Mouse (Mus musculus): ENCODE data around the gene Gosr2.
"Not testable (repeated sequence)": the region's sequence is repeated elsewhere in the genome, so short reads cannot be mapped to it uniquely, and the experiment has no call there.

Gene Gosr2

DNA sequence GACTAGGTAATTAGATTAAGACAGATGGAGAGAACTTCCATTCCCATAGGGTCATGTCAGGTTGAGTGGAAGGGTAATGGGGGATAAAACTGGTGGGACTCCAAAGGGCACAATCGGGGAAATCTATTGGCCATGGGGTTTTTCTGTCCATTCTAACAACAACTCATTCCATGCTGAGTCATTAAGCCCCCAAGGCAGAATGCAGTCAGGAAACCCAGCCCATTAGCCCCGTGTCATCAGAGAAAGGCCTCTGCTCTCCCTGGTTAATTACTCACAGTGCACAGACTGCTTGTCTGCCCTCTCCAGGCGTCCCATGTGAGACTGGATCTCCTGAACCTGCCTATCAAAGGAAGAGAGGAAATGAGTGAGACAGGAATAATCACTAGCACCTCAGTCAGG is 8.7 kb downstream of the Gosr2 start:
- DNase-seq (ENCODE audit: low spot score), result no peak

DNA sequence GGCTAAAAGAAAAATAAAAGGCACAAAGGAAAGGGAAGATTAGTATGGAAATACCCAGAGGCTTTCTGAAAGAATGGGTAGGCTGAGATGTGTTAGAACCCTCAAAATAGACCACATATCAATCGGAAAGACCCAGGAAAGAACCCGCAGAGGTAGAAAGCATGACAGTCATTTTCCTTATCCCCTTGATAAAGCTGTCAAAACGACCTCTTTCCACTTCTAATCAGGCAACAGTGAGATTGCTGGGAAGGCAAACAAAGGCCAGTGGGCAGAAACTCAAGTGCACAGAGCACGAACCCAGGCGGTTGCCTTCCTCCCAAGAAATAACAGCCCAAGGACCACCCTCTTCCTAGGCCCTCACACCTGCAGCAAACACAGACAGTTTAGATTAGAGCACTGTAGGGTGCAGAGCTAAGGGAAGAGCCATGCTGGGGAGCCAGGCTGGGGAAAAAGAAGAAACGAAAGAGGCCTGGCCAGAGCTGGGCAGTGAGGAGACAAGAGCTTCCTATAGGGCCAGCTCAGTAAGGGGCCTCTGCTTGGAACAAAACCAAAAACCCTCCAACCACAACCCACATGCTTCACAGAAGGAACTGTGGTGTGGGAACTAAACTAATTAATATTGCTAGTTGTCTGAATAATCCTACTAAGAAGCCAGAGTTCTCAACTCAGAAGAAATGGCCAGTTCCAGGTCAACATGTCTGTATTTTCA is 9.3 kb downstream of the Gosr2 start:
- no peak for DNase-seq (ENCODE audit: low spot score)

DNA sequence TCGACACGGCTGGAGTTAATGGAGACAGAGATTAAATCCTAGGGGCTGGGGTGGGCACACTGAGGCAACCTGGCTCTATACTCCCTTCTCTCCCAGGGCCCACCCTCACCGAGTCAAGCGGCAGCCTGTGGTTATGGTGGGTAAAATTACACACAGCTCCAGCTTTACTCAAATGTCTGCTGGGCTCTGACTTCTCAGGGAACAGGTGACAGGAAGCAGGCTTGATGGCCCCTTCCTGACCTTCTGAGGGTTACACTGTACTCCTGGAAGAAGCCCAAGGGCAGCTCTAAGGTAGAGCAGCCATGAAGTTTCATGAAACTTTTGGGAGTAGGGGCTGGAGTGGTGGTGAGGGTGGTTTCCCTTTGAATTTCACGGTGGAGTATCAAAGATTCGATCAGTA is 11.0 kb downstream of the Gosr2 start:
- DNase-seq (ENCODE audit: low spot score), result no peak

DNA sequence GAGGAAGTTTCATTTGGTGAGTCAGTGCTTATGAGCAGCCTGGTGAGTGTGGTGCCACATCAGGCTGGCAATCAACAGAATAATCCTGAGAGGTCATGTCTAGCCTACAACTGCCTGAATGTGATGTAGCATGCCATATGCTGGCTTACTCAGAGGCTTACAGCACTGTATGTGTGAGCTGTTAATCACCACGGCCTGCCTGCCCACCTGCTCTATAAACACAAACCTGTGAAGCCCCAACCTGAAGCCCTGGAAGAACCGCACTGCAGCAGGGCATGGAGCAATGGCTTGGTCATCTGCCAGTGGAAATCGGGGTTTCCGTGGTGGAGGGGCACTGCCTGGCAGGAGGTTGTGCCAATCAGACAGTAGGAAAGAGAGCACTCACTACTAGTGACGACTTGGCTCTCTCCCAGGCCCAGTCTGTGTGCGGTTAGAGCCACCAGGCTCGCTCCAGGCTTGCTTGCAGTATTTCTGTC is 12.4 kb downstream of the Gosr2 start:
- DNase-seq (ENCODE audit: low spot score), result no peak

DNA sequence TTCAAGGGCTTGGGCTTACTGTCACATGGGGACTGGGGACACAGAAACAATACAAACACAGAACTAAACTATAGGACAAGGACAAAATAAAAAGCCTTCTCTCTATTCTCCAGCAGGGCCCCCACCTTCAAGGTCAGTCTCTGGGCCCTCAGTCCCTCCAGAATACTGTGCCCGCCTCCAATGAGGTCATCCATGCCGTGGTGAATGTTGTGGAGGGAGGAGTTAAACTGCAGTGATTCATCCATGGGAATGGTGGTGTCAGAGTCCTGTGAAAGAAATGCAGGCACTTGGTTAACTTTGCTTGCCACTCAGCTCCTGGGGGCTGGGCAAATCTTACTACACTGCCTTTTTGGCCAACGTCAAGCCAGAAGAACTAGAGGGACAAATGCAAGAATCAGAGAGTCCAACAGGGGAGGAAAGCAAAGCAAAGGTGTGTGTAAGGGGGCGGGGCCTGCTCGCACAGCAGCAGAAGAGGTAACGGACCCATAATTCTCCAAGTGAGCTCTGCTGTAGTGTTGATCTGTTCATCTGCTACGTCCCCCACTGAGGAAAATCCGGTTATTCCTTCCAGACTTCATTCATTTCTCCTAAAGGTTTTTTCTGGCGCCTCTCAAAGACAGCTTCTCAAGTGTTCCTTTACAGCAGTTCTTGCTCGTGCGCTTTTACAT is 13.9 kb downstream of the Gosr2 start:
- no peak for DNase-seq (ENCODE audit: low spot score)

DNA sequence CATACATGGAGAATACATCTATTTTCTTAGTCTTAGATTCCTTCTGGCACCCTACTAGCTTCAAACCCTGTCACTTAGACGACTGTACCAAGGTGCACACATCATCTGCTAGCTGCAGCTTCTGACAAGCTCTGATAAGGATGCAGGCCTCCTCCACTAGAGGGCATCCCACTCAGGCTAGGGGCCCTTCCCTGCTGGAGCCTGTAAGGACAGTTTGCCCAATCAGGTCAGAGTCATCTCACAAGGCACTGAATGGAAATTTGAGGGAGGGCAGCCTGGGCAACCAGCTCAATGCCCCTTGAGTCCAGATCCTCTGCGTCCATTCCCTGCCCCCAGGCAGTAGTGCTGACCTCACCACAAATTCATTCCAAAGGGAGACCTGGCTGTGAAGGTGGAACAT is 20.7 kb downstream of the Gosr2 start:
- DNase-seq (ENCODE audit: low spot score), result not testable (repeated sequence)

DNA sequence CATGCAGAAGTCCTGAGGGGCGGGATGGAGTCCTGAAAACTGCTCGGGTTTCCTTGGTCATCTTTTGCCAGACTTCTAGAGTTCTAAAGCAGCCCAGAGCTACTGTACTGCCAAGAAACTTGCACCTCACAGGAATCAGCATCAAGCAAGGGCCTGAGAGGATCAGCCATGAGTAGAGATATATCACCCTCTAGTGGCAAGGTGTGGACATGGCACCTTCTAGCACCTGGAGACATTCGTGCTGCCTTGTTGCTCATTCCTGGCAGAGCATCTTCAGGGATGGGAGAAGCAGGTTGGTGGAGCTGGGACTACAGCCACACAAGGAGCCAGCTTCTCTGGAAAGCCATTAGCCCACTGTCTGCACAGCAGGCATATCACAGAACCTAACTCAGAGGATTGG is 22.1 kb downstream of the Gosr2 start:
- DNase-seq (ENCODE audit: low spot score), result no peak

DNA sequence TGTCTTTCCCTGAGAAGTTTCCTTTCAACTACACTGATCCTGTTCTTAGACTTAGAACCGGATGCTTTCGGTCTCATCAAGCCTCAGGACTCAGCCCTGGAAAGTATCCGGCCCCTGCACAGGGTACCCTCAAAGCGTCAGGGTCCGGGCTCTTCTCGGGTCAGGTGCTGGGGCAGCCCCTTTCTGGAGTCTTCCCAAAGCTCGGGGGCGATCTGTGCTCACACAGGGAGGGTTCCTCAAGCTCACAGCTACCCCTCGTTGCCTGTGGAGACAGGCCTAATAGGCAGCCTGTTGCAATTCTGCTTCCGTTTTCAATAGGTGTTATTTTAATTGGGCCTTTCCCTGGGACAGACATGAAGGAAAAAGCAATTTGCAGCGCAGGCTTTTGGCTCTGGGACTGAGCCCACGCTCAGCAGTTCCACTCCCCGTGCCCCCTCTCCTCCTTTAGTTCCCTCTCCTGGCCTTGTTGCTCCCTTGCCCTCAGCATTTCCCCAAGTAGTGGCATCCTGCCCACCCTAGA is 30.7 kb downstream of the Gosr2 start:
- no peak for DNase-seq (ENCODE audit: low spot score)

DNA sequence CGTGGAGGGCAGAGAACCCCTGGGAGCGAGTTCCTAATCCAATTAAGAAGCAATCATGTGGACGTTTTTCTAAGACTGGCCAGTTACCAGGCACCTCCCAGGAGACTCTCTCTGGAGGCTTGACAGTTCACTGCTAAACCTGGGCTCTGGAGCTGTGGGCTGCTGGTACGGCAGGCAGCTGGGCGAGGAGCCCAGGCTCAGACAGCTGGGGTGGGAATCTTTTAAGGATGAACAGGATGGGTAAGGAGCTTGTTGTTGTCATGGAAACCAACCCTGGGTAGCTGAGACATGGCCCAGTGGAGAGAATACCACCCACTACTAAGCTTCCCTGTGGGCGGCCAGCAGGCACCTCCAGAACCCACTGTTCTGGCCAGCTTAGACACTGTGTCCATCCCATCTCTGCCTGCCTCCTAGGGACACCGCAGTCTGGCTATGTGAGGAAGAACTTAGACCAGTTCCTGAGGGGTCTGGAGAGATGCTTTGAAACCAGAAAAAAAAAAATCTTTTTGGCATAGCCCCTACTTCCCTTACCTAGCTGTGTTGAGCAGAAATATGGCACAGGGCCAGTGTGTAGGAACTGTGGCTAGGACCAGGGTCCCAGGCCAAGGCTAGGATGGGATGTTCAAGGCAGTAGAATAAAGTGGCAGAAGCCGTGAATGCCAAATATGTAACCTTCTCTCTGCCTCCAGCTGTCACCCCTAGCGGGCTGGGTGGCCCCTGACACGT is 31.4 kb downstream of the Gosr2 start:
- no peak for DNase-seq (ENCODE audit: low spot score)

DNA sequence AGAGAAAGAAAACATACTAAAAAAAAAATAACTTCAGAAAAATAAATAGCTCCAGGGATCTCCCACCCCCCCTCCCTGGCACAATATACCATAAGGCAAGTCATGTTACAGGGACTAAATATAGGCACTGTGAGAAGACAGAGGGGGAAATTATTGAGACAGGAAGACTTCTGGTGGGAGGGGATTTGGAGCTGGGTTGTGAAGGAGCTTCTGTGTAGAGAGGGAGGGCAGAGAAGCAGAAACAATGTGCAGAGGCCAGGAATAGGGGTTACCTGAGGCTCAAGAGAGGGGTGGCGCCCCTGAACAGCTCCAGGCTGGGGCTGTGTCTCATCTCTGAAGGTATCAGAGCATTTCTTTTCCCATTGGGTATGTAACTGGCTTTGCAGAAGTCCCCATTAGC is 32.0 kb downstream of the Gosr2 start:
- no peak for DNase-seq (ENCODE audit: low spot score)

DNA sequence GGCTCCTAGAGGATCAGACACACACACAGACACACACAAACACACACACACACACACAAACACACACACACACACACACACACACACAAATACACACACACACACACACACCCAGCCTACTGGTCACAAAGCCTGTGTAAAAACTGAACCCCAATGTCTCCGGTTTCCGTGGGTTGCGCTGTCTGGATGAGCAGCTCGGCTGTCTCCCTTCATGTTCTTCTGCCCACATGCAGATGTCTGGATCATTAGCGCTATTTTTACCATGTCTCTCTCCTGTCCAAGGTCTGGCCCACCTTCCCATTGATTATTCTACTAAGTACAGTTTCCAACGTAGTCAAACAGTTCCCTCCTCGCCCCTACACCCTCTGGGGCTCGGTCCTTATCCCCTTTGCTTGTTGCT is 34.6 kb downstream of the Gosr2 start:
- DNase-seq (ENCODE audit: low spot score), result no peak

DNA sequence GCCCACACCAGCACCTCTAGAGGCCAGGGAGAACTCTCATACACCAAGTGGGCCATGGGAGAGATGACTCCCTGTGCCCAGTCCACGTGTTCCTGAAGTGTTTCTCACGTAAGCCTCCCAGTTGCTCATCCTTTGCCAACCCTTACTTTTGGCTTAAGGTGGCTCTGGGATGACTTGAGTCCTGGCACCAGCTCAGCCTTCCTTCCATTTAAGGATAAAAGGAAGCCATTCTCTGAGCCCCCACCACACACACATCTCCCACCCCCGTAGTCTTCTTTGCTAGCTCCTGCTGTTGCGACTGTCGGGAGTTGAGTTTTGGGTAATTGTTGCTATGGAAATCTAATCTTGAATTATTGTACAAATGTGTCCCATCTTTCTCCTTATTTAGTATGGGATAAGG is 35.2 kb downstream of the Gosr2 start:
- no peak for DNase-seq (ENCODE audit: low spot score)

DNA sequence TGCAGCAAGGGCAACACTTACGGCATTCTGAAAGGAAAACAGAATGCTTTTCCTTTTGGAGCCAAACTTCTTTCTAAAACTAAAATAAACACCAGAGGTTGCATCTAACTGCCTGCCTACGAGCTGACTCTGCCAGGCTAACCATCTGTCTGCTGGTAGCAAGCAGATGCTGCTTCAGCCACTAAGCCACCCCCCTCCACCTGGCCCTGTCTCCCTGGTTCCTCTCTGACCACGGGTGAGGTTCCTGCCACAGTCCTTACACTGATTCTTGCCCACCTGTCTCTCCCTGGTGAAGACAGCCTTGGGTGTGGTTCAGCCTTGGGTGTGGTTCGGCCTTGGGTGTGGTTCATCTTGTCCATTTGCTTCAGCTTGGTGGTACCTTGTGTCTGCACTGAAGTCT is 35.8 kb downstream of the Gosr2 start:
- DNase-seq (ENCODE audit: low spot score), result no peak

DNA sequence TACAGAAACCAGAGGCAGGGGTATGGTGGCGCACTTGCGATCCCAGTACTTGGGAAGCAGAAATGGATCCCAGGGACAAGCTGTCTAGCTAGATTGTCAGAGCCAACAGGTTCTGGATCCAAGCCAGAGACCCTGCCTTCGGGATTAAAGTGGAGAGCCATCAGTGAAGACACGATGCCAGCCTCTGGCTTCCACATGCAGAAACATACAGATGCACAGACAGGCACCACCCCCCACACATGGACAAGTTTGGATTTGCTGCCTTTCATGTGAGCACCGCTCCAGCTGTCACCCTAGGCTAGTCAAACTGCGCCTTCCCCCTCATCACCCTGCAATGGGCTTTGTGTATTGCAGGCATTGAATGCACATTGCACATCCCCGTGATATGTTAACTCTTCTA is 39.5 kb downstream of the Gosr2 start:
- no peak for DNase-seq (ENCODE audit: low spot score)

DNA sequence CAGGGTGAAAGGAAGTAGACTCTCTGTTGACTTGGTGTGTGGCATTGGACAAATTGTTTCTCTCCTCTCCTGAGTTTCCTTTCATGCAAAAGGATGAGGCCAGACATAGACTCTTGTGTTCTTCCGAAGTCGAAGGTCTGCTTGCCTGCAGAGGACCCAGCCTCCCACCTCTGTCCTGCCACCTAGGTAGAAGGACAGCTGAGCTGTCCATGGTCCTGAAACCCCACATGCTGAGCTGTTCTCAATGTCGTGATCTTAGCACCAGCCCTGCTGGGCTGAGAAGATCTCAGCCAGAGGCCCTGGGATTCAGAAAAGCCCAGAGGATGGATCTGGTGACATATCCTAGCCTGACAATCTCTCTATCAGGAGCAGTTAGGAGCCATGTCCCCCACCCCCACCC is 41.2 kb downstream of the Gosr2 start:
- no peak for DNase-seq (ENCODE audit: low spot score)

DNA sequence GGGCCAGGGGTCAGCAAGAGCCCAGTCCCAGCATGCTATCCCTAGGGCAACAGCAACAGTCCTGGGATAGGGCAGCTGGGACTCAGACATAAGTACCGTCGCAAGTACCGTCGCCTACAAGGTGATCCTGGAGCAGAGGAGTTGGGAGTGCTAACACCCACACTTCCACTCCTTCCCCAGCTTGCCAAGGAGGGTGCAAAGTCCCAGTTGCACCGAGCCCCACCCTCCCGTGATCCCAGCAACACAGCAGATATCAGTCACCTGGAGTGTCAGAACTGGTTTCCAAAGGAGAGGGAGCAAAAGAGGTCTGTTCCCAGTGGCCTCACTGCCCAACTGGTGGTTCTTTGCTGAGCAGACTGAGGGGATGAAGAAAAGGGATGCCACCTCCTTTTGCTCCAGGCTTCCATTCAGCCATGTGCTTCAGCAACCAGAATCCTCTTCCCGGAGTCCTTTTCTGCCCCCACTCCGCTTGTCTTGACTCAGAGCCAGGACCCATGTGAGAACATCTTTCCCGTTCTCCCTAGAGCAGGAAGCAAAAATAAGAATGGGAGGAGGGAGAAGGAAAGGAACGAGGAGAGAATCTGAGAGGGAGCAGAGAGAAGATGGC is 44.2 kb downstream of the Gosr2 start:
- DNase-seq (ENCODE audit: low spot score), result no peak

DNA sequence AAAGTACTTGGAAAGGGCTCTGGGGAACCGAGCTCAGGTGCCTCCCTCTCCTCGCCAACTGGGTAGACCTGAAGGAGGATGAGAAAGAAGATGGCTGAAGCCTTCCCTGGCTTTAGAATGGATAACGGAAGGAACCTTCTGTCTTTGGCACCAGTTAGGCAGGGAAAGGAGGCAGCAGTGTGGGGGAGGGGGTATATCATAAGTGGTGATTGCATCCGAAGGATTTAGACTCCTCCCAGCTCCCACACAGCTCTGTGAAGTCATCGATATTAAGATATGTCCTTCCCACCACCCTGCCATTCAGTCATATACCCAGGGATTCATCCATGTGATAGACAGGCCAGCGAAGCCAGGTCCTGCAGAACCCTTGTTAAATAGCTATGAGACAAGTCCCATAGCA is 46.3 kb downstream of the Gosr2 start:
- no peak for DNase-seq (ENCODE audit: low spot score)

DNA sequence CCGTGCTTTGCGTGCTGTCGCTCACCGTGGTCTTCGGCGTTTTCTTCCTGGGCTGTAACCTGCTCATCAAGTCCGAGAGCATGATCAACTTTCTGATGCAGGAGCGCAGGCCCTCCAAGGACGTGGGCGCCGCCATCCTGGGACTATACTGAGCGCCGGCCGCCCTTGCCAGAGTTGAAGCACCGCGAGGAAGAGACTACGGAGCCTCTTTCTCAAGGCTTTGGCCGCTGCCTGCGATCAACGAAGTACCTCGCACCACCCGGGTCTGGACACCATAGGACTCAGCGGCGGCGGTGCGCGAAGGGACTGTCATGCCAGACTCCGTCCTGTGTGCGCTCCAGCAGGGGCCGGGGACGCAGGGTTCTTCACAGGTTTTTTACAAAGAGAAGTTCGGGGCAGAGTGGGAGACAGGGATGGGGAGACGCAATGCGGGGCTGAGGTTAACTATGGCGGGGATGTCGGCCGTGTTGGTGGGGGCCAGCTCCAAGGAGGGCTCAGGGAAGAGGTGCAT is 47.7 kb downstream of the Gosr2 start:
- no peak for DNase-seq (ENCODE audit: low spot score)

DNA sequence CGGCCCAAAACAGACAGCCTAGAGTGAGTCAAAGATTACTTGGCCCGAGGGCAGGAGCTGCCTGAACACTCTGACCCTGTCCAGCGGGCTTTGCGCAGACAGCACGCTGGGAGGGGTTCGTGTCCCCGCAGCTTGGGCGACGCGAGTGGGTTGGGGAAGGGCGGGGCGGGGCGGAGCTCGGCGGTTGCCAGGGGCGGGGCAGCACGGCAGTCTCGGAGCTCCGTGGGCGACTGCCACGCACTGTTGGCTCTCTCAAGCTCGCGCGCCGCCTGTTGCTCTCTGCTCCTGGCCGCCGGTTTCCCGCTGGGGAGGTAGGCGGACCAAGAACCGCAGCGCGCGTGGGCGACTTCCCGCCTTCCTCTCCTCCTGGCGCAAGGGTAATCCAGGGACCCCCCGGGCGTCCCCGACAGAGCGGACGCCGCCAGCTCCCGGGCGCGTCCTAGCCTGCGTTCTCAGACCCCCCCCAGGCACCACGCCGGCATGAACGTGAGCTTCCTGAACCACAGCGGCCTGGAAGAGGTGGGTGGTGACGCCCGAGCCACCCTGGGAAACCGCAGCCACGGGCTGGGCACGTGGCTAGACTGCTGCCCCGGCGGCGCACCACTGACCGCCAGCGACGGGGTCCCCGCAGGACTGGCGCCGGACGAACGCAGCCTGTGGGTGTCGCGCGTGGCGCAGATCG is 48.3 kb downstream of the Gosr2 start, which contains the start of gene Rprml:
Gene Rprml, plus strand, starts transcription at position 270 of the 682 bp plus-strand sequence.
- DNase-seq (ENCODE audit: low spot score), result no peak

DNA sequence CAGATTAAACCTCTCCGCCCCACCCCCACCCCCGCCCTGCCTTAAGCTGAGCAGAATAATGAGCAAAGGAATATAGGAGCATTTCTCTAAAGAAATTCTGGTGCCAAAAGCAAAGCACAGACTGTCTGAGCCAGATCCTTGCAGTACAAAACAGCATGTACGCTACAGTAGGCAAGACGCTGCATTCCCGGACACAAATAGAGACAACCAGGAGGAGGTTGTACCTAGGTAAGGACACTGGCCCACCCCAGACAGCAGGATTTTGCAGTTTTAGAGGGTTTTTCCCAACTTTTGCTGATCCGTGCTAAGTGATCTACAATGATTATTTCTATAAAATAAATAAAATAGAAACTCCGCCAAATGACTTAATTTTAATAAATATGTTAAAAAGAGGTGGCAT is 49.0 kb downstream of the Gosr2 start:
- DNase-seq (ENCODE audit: low spot score), result no peak

DNA sequence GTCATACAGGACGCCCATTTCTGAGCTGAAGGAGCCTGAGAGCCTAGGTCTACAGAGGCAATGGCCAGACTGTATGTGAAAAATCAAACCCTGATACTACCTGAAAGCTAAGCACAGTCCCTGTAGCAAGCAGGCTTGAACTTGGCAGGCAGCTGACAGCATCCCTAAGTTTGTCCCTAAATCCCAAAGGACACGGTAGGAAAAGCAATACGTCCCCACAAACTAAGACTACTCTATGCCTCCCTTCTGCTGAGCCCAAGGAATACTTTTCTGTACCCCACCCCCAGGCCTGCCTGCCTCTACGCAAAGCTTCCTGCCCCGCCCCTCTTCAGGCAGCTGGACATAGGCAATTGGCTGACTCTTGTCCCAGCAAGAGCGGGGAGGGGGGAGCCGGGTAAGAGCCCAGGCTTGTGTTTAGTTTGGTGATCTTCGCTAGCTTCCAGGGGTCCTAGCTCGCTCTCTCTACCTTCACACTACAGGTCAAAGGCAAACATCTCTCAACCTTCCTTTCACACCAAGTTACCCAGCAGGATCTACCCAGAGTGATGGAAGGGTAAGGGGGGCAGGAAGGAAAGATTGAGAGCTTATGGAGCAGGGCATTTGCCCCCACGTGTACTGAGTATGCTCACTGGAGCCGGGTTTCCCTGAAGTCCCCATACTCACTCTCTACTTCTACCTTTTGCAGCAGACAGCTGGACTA is 49.6 kb downstream of the Gosr2 start:
- no peak for DNase-seq (ENCODE audit: low spot score)

Measured in urinary bladder, postnatal 10 days (tissue).